ENCODE assay signal across 8 mouse cellular contexts in genomic region chr2:165034131-165035057, GRCm38 (mm10). TPM values are rescaled to one million over a fixed set of nuclear protein-coding genes. Genes with fewer than 3 reads are reported as not detected.
A peak's percentile ranks its signal among the peaks of the same experiment; 100 is the strongest.
DNase-seq lines count a peak whose midpoint lies in the region; ATAC-seq and TF ChIP-seq lines count a peak whose summit lies in the region.

Ncoa5 (minus strand) TSS chr2:165034867.

- H3K9me3 ChIP-seq in G1E (replicated peaks) = no peaks in the 10 kb centered on the region
- no peaks in the 10 kb centered on the region for H3K9me3 ChIP-seq in forebrain, postnatal 0 days (ENCODE audit: low read length)
- H3K9me3 ChIP-seq in lung, embryonic 15.5 days = no peaks in the 10 kb centered on the region

- TF ChIP-seq CTCF in G1E (IDR thresholded peaks at IDR 0.05; ENCODE audit: low read depth, low read length) = no peak
- peak; percentile 45 for TF ChIP-seq CTCF in forebrain, postnatal 0 days (IDR thresholded peaks at IDR 0.05; ENCODE audit: low read depth)

- peaks cover 12% of the 10 kb centered on the region for H3K4me1 ChIP-seq in G1E (ENCODE audit: insufficient read depth, low read depth, low read length)
- H3K4me1 ChIP-seq in forebrain, postnatal 0 days (ENCODE audit: insufficient read depth) = peaks cover 23% of the 10 kb centered on the region
- H3K4me1 ChIP-seq in lung, embryonic 15.5 days = peaks cover 22% of the 10 kb centered on the region

- ATAC-seq in G1E (ENCODE audit: extremely low read depth, insufficient number of reproducible peaks, low FRiP score, poor library complexity, severe bottlenecking) = peak; percentile 93
- ATAC-seq in forebrain, postnatal 0 days = peak; percentile 98
- peak; percentile 94 for ATAC-seq in lung, embryonic 15.5 days (ENCODE audit: borderline replicate concordance, extremely low read depth, low FRiP score, low TSS enrichment)

- peak within 1 kb of the TSS; percentile 97 for H3K27ac ChIP-seq in forebrain, postnatal 0 days (ENCODE audit: low read depth, low read length)
- H3K27ac ChIP-seq in lung, embryonic 15.5 days = peak within 1 kb of the TSS; percentile 80

- peaks cover 19% of the 10 kb centered on the region for H3K27me3 ChIP-seq in G1E (ENCODE audit: insufficient read depth, low read length)
- no peaks in the 10 kb centered on the region for H3K27me3 ChIP-seq in forebrain, postnatal 0 days (ENCODE audit: insufficient read depth, low read length)
- H3K27me3 ChIP-seq in lung, embryonic 15.5 days = no peaks in the 10 kb centered on the region

- H3K4me3 ChIP-seq in G1E (ENCODE audit: low read depth, low read length) = peak within 1 kb of the TSS; percentile 93
- H3K4me3 ChIP-seq in forebrain, postnatal 0 days (ENCODE audit: low read depth, low read length) = peak within 1 kb of the TSS; percentile 93
- peak within 1 kb of the TSS; percentile 91 for H3K4me3 ChIP-seq in lung, embryonic 15.5 days

- WGBS in forebrain, postnatal 0 days = 2% methylated on average over 105 of the region's 111 CpGs
- under 1% methylated on average over 108 of the region's 111 CpGs for WGBS in lung, embryonic 15.5 days

- peaks cover 10% of the 10 kb centered on the region for H3K36me3 ChIP-seq in G1E (replicated peaks)
- no peaks in the 10 kb centered on the region for H3K36me3 ChIP-seq in forebrain, postnatal 0 days (ENCODE audit: insufficient read depth)
- H3K36me3 ChIP-seq in lung, embryonic 15.5 days = no peaks in the 10 kb centered on the region

- peak within 1 kb of the TSS; percentile 76 for H3K4me2 ChIP-seq in forebrain, postnatal 0 days (ENCODE audit: low read depth)
- H3K4me2 ChIP-seq in lung, embryonic 15.5 days = peak within 1 kb of the TSS; percentile 74

- DNase-seq in G1E (ENCODE audit: low spot score) = peak; percentile 91
- peak; percentile 98 for DNase-seq in cerebellum, adult 18-20 months
- DNase-seq in forebrain, postnatal 0 days = peak; percentile 99
- peak; percentile 99 for DNase-seq in heart, postnatal 4 days
- DNase-seq in layer of hippocampus, adult 8-10 months (ENCODE audit: low spot score in 2 of 2) = peak; percentile 96 to 98
- DNase-seq in ovary, adult 18-20 months (ENCODE audit: low spot score) = peak; percentile 96
- peak; percentile 97 for DNase-seq in thymus, postnatal 0 days (ENCODE audit: low spot score)

- peak within 1 kb of the TSS; percentile 98 for H3K9ac ChIP-seq in forebrain, postnatal 0 days
- H3K9ac ChIP-seq in lung, embryonic 15.5 days = peak within 1 kb of the TSS; percentile 94

RNA-seq across cellular contexts. Expression of gene Ncoa5, which starts in this region (rescaled TPM):
- total RNA-seq in G1E (2014; fragmentation: Nextera tagmentation) (41.8 TPM in 2 replicates), G1E (2017) (32.4 and 45.7 TPM in 2 replicates)
- 48.4 and 50.0 TPM in 2 replicates for polyA plus RNA-seq in G1E (2012)
- 81.8 and 96.3 TPM in 2 replicates for total RNA-seq in forebrain, postnatal 0 days (2014; rRNA removed)
- polyA plus RNA-seq in forebrain, postnatal 0 days (2015; fragmentation: Nextera tagmentation; extraction: Ambion mirVana) = 49.2 and 64.4 TPM in 2 replicates
- 10 to 100 TPM; 29.1 to 30.2 TPM for total RNA-seq in heart, postnatal 4 days (2021)
- total RNA-seq in layer of hippocampus, adult 8-10 months (2022) = 10 to 100 TPM; 46.2 to 63.5 (median 55.9) TPM
- polyA plus RNA-seq in lung, embryonic 15.5 days (2015; fragmentation: Nextera tagmentation; extraction: Ambion mirVana) = 67.4 and 73.8 TPM in 2 replicates
- 43.8 and 51.3 TPM in 2 replicates for polyA plus RNA-seq in thymus, postnatal 0 days (2015; fragmentation: Nextera tagmentation; extraction: Ambion mirVana)

Comparison
In these comparisons a context has a peak if more than half of its experiments do, and no peak if none do; other contexts are left out.
1. Peak in every context shown above with its lines: DNase-seq, ATAC-seq, H3K4me3 ChIP-seq and H3K27ac ChIP-seq.